Mouse (Mus musculus): ENCODE results near the gene Abr. TPM values are rescaled to one million over a fixed set of nuclear protein-coding genes. Genes with fewer than 3 reads are reported as not detected.

Abr gene
- polyA plus RNA-seq, 1 experiment, result 81.3 TPM

DNA sequence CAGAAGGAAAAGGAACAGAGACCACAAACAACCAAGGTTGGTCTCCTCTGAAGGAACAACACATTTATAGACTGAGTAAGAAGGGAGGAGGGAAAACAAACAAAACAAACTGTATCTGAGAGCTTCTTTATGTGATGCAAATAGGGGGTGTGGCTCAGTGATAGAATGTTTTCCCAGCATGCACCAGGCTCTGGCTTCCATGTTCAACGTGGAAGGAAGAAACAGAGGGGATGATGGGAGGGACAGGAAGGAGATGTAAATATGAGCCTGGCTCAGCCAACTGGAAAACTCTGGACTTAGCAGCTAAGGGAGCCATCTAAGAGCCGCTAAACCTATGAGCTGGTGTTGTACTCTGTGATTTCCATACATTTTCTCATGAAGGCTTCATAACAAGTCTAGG lies 7.9 kb downstream of the Abr start:
- H3K36me3 ChIP-seq (ENCODE audit: control insufficient read depth, insufficient read depth), result no peaks in the 10 kb centered on the region
- H3K27me3 ChIP-seq (ENCODE audit: control insufficient read depth, insufficient read depth, insufficient read length), result no peaks in the 10 kb centered on the region
- H3ac ChIP-seq (ENCODE audit: control insufficient read depth, insufficient read length), result no peak overlapping the region
- H3K79me2 ChIP-seq (ENCODE audit: control insufficient read depth, insufficient read depth), result peaks cover 26% of the 10 kb centered on the region
- no peak overlapping the region for H3K4me2 ChIP-seq (ENCODE audit: low read depth)
- H3K4me3 ChIP-seq, result no peak overlapping the region
- TF ChIP-seq TCF12 (IDR thresholded peaks at IDR 0.05; ENCODE audit: insufficient read depth, poor library complexity, severe bottlenecking) (no peak), MAX (IDR thresholded peaks at IDR 0.05; ENCODE audit: low read depth) (no peak), TCF3 (IDR thresholded peaks at IDR 0.05; ENCODE audit: insufficient read length, low read depth) (no peak), MYOD1 (IDR thresholded peaks at IDR 0.05; ENCODE audit: control insufficient read depth in 1 of 3, insufficient read length in 2 of 3, low read depth in 2 of 3) (no peak), USF1 (IDR thresholded peaks at IDR 0.05; ENCODE audit: low read depth) (no peak)

GRCm38 (mm10) chr11:76612638-76613104 lies 9.4 kb downstream of the Abr start:
- no peak for TF ChIP-seq USF1 (IDR thresholded peaks at IDR 0.05; ENCODE audit: low read depth)
- TF ChIP-seq CEBPB (IDR thresholded peaks at IDR 0.05; ENCODE audit: insufficient read depth, poor library complexity, severe bottlenecking), result no peak
- TF ChIP-seq REST (IDR thresholded peaks at IDR 0.05; ENCODE audit: insufficient read depth, insufficient read length), result no peak
- no peak for TF ChIP-seq POLR2A (IDR thresholded peaks at IDR 0.05; ENCODE audit: insufficient read length, low read depth)
- TF ChIP-seq TCF3 (IDR thresholded peaks at IDR 0.05; ENCODE audit: insufficient read length, low read depth), result no peak
- peaks cover 26% of the 10 kb centered on the region for H3K79me2 ChIP-seq (ENCODE audit: control insufficient read depth, insufficient read depth)
- H3ac ChIP-seq (ENCODE audit: control insufficient read depth, insufficient read length), result no peak overlapping the region
- H3K36me3 ChIP-seq (ENCODE audit: control insufficient read depth, insufficient read depth), result no peaks in the 10 kb centered on the region
- no peak overlapping the region for H3K4me3 ChIP-seq
- H3K4me2 ChIP-seq (ENCODE audit: low read depth), result no peak overlapping the region
- no peaks in the 10 kb centered on the region for H3K27me3 ChIP-seq (ENCODE audit: control insufficient read depth, insufficient read depth, insufficient read length)

- Histone ChIP-seq H3K36me3 (ENCODE audit: control insufficient read depth, insufficient read depth) (no peaks in the 10 kb centered on the region), H3ac (ENCODE audit: control insufficient read depth, insufficient read length) (no peak overlapping the region), H3K4me3 (no peak overlapping the region), H3K27me3 (ENCODE audit: control insufficient read depth, insufficient read depth, insufficient read length) (no peaks in the 10 kb centered on the region), H3K4me2 (ENCODE audit: low read depth) (no peak overlapping the region), H3K79me2 (ENCODE audit: control insufficient read depth, insufficient read depth) (peaks cover 24% of the 10 kb centered on the region)
- TF ChIP-seq POLR2A (IDR thresholded peaks at IDR 0.05; ENCODE audit: insufficient read length, low read depth) (no peak), TCF12 (IDR thresholded peaks at IDR 0.05; ENCODE audit: insufficient read depth, poor library complexity, severe bottlenecking) (no peak), USF1 (IDR thresholded peaks at IDR 0.05; ENCODE audit: low read depth) (no peak), E2F4 (IDR thresholded peaks at IDR 0.05; ENCODE audit: insufficient read depth) (no peak)
Measured at GRCm38 (mm10) chr11:76610948-76611347, 11.2 kb downstream of the Abr start.

DNA sequence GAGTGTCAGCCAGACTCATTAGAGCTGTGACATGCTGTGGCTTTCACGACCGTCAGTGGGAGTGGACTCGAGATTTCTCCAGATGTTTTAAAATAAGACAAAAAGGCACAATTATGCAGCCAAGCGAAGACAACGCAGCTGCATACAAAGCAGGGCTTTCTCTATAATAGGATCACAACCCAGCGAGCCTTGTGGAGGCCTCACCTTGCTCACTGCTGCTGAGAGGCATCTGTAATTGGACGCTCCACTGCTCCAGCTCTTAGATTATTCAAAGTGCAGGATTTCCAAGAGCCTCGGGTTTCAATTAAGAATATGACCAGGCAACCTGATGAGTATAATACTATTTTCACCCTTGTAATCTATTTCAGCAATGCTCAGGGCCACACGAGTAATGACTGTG lies 15.6 kb downstream of the Abr start:
- Histone ChIP-seq H3K36me3 (ENCODE audit: control insufficient read depth, insufficient read depth) (no peaks in the 10 kb centered on the region), H3K4me2 (ENCODE audit: low read depth) (no peak overlapping the region), H3K27me3 (ENCODE audit: control insufficient read depth, insufficient read depth, insufficient read length) (no peaks in the 10 kb centered on the region), H3K4me3 (no peak overlapping the region), H3ac (ENCODE audit: control insufficient read depth, insufficient read length) (no peak overlapping the region), H3K79me2 (ENCODE audit: control insufficient read depth, insufficient read depth) (peaks cover 12% of the 10 kb centered on the region)
- TF ChIP-seq MYOD1 (IDR thresholded peaks at IDR 0.05; ENCODE audit: control insufficient read depth in 1 of 3, insufficient read length in 2 of 3, low read depth in 2 of 3) (no peak), MAX (IDR thresholded peaks at IDR 0.05; ENCODE audit: low read depth) (no peak), POLR2AphosphoS2 (IDR thresholded peaks at IDR 0.05; ENCODE audit: insufficient read length, low read depth) (no peak), SRF (IDR thresholded peaks at IDR 0.05; ENCODE audit: control insufficient read depth, insufficient read length, low read depth) (no peak), CEBPB (IDR thresholded peaks at IDR 0.05; ENCODE audit: insufficient read depth, poor library complexity, severe bottlenecking) (no peak), MYOG (IDR thresholded peaks at IDR 0.05; ENCODE audit: control insufficient read depth in 1 of 3, insufficient read depth in 1 of 3, insufficient read length in 2 of 3, low read depth in 2 of 3) (no peak), USF1 (IDR thresholded peaks at IDR 0.05; ENCODE audit: low read depth) (no peak), POLR2A (IDR thresholded peaks at IDR 0.05; ENCODE audit: insufficient read length, low read depth) (no peak), TCF3 (IDR thresholded peaks at IDR 0.05; ENCODE audit: insufficient read length, low read depth) (no peak), E2F4 (IDR thresholded peaks at IDR 0.05; ENCODE audit: insufficient read depth) (no peak), TCF12 (IDR thresholded peaks at IDR 0.05; ENCODE audit: insufficient read depth, poor library complexity, severe bottlenecking) (no peak), REST (IDR thresholded peaks at IDR 0.05; ENCODE audit: insufficient read depth, insufficient read length) (no peak)

DNA sequence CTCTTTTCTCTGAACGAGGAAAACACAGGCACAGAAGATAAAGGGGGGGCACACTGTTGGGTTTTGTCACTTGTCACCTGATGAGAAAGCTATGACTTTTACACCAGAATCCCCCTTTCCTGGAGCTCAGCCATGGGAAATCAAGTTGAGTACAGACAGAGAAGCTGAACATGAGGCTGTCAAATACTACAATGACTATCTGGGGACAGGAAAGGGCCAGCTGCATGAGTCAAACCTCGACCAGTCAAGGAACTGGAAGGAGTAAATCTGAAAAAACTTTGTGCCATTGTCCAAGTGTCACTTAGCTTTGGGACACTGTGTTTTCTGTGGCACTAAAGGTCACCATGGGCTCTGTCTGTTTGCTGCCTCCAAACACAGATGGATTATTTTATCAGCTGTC lies 22.9 kb downstream of the Abr start:
- H3K36me3 ChIP-seq (ENCODE audit: control insufficient read depth, insufficient read depth), result no peaks in the 10 kb centered on the region
- H3K4me2 ChIP-seq (ENCODE audit: low read depth), result no peak overlapping the region
- no peak overlapping the region for H3ac ChIP-seq (ENCODE audit: control insufficient read depth, insufficient read length)
- no peaks in the 10 kb centered on the region for H3K79me2 ChIP-seq (ENCODE audit: control insufficient read depth, insufficient read depth)
- no peak overlapping the region for H3K4me3 ChIP-seq
- H3K27me3 ChIP-seq (ENCODE audit: control insufficient read depth, insufficient read depth, insufficient read length), result no peaks in the 10 kb centered on the region
- TF ChIP-seq TCF3 (IDR thresholded peaks at IDR 0.05; ENCODE audit: insufficient read length, low read depth) (no peak), E2F4 (IDR thresholded peaks at IDR 0.05; ENCODE audit: insufficient read depth) (no peak), CEBPB (IDR thresholded peaks at IDR 0.05; ENCODE audit: insufficient read depth, poor library complexity, severe bottlenecking) (no peak), TCF12 (IDR thresholded peaks at IDR 0.05; ENCODE audit: insufficient read depth, poor library complexity, severe bottlenecking) (no peak), USF1 (IDR thresholded peaks at IDR 0.05; ENCODE audit: low read depth) (no peak), MYOG (IDR thresholded peaks at IDR 0.05; ENCODE audit: control insufficient read depth in 1 of 3, insufficient read depth in 1 of 3, insufficient read length in 2 of 3, low read depth in 2 of 3) (no peak), SRF (IDR thresholded peaks at IDR 0.05; ENCODE audit: control insufficient read depth, insufficient read length, low read depth) (no peak)
